Mouse (Mus musculus) hindbrain, embryonic 16.5 days (tissue): ENCODE results near the gene Cib4. TPM values are rescaled to one million over a fixed set of nuclear protein-coding genes. Genes with fewer than 3 reads are reported as not detected.

Source experiments
- ATAC-seq: fragments of 200-750 bp; cut with Nextera tagmentation; 2 replicates; pipeline ENCODE4 v1.8.0; 2017; ENCODE audit warnings: moderate TSS enrichment, moderate library complexity
- H3K27ac ChIP-seq: fragments of 300-500 bp; sonication (generic); 2 replicates; pipeline ENCODE4 v1.5.1; 2014; ENCODE audit warnings: low read depth, mild to moderate bottlenecking, control low read depth, low read length, moderate library complexity
- H3K27me3 ChIP-seq: fragments of 300-500 bp; sonication (generic); replicated peaks from 2 replicates; pipeline ENCODE4 v1.6.1; 2014; ENCODE audit warnings: low read length; ENCODE audit not compliant: control insufficient read depth, insufficient read depth
- H3K36me3 ChIP-seq: fragments of 300-500 bp; sonication (generic); 2 replicates; pipeline ENCODE4 v1.6.1; 2014; ENCODE audit warnings: mild to moderate bottlenecking, low read length, moderate library complexity, mixed read lengths; ENCODE audit not compliant: control insufficient read depth, insufficient read depth
- H3K4me1 ChIP-seq: fragments of 300-500 bp; sonication (generic); 2 replicates; pipeline ENCODE4 v1.6.1; 2014; ENCODE audit warnings: low read depth, low read length; ENCODE audit not compliant: control insufficient read depth, insufficient read depth
- H3K4me2 ChIP-seq: fragments of 300-500 bp; sonication (generic); 2 replicates; pipeline ENCODE4 v1.6.1; 2014; ENCODE audit warnings: mild to moderate bottlenecking, low read length, control low read depth, moderate library complexity
- H3K4me3 ChIP-seq: fragments of 300-500 bp; sonication (generic); 2 replicates; pipeline ENCODE4 v1.5.1; 2014; ENCODE audit warnings: mild to moderate bottlenecking, low read length, control low read depth, moderate library complexity
- H3K9ac ChIP-seq: fragments of 300-500 bp; sonication (generic); 2 replicates; pipeline ENCODE4 v1.6.1; 2014; ENCODE audit warnings: low read depth, mild to moderate bottlenecking, control low read depth, low read length, moderate library complexity
- H3K9me3 ChIP-seq: fragments of 300-500 bp; sonication (generic); 2 replicates; pipeline ENCODE4 v1.6.1; 2014; ENCODE audit warnings: mild to moderate bottlenecking, low read length, moderate library complexity; ENCODE audit not compliant: control insufficient read depth
- WGBS: fragments of 180-500 bp; shearing (Covaris S2); extraction: QIAGEN DNeasy Blood & Tissue Kit; methylation state at CpG from one replicate; pipeline ENCODE4 v1.1.7; 2014; 5-methylcytosine and 5-hydroxymethylcytosine counted together
- polyA plus RNA-seq: library from polyadenylated mRNA; unstranded; fragments of >200 nt; fragmentation: Nextera tagmentation; extraction: Ambion mirVana; gene quantifications from 2 replicates; pipeline ENCODE4 v1.2.1, GENCODE M21; 2015

The Cib4 gene
- polyA plus RNA-seq, 1 experiment from 2014 or later = not detected

DNA sequence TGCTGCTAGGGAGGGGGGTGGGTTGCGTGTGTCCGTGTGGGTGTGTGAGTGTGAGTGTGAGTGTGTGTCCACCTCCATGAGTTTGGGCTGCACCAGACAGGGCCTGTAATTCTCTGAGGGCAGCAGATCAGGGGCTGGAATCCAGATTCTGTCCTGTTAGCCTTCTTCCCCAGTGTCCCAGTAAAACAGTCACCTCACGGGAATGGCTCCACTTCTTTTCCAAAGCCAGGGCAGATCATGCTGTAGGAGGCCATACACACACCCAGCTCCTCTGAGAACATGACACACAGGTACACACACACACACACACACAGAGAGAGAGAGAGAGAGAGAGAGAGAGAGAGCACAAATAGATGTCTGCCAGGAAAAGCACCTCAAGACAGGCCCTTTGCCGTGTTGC, 43.4 kb upstream of the Cib4 start:
- no peaks in the 10 kb centered on the region for H3K9me3 ChIP-seq
- H3K4me2 ChIP-seq = peak overlapping the region; percentile 88
- 39% methylated on average over 4 of the region's 4 CpGs for WGBS
- peak overlapping the region; percentile 73 for H3K4me3 ChIP-seq
- ATAC-seq = no peak
- H3K9ac ChIP-seq = peak overlapping the region; percentile 89
- no peaks in the 10 kb centered on the region for H3K36me3 ChIP-seq
- H3K27me3 ChIP-seq = no peaks in the 10 kb centered on the region
- H3K27ac ChIP-seq = no peak overlapping the region
- H3K4me1 ChIP-seq = peaks cover 37% of the 10 kb centered on the region

DNA sequence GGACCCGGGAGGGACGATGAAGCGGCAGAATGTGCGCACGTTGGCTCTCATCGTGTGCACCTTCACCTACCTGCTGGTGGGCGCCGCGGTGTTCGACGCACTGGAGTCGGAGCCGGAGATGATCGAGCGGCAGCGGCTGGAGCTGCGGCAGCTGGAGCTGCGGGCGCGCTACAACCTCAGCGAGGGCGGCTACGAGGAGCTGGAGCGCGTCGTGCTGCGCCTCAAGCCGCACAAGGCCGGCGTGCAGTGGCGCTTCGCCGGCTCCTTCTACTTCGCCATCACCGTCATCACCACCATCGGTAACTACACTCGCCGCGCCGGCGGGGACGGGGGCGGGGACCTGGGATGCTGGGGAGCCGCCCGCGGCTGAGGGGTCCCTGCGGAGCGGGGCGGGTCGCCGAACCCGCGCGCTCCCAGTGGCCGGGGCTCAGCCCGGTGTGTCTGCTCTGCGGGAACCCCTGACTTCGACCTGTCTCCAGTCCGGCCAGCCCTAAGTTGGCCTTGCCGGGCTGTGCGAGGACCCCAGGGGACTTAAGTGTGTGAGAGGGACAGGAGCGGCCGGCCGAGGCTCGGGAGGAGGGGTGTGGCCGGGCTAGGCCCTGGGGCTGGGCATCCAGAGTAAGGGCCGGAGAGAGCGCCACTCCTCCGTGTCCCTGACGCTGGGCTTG, 42.8 kb upstream of the Cib4 start:
- no peaks in the 10 kb centered on the region for H3K9me3 ChIP-seq
- peaks cover 31% of the 10 kb centered on the region for H3K4me1 ChIP-seq
- peak; percentile 67 for ATAC-seq
- H3K36me3 ChIP-seq = no peaks in the 10 kb centered on the region
- H3K4me2 ChIP-seq = peak overlapping the region; percentile 88
- peak overlapping the region; percentile 83 for H3K27ac ChIP-seq
- peak overlapping the region; percentile 89 for H3K9ac ChIP-seq
- no peaks in the 10 kb centered on the region for H3K27me3 ChIP-seq
- H3K4me3 ChIP-seq = peak overlapping the region; percentile 73
- under 1% methylated on average over 58 of the region's 70 CpGs for WGBS

- Histone ChIP-seq H3K36me3 (no peaks in the 10 kb centered on the region), H3K27me3 (no peaks in the 10 kb centered on the region), H3K27ac (peak within 1 kb of the TSS; percentile 83), H3K4me1 (peaks cover 28% of the 10 kb centered on the region), H3K4me2 (peak within 1 kb of the TSS; percentile 88), H3K9me3 (no peaks in the 10 kb centered on the region), H3K4me3 (peak within 1 kb of the TSS; percentile 73), H3K9ac (peak within 1 kb of the TSS; percentile 89)
- ATAC-seq = peak; percentile 78
- 0% methylated on average over 10 of the region's 54 CpGs for WGBS
Observed at GRCm38 (mm10) chr5:30587681-30588300, 42.2 kb upstream of the Cib4 start, which contains the start of gene Kcnk3. Gene Kcnk3, plus strand, starts transcription at chr5:30588170.

DNA sequence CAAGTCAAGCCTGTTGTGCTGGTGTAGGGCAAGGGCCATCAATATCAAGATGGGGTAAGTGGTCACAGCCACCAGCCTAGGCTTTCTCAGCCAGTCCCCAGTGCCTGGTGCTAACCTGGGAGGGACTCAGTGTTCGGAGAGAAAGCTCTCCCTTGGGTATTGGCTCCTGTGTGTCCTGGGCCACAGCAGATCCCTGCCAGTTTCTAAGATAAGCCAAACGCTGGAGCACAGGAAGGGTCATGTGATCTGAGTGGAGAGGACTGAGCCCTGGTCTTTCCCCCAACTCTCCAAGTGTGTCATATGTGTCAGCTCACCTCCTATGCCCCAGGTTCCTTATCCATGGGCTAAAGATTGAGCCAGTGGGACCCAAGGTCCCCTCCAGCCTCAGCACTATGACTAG, 41.5 kb upstream of the Cib4 start:
- Histone ChIP-seq H3K4me1 (peaks cover 28% of the 10 kb centered on the region), H3K27ac (peak overlapping the region; percentile 83; the same call in 1 of the 2 replicates), H3K27me3 (no peaks in the 10 kb centered on the region), H3K4me3 (peak overlapping the region; percentile 73), H3K36me3 (no peaks in the 10 kb centered on the region), H3K4me2 (peak overlapping the region; percentile 88), H3K9me3 (no peaks in the 10 kb centered on the region), H3K9ac (no peak overlapping the region)
- peak; percentile 9; the same call in 1 of the 2 replicates for ATAC-seq
- 27% methylated on average over 2 of the region's 2 CpGs for WGBS

GRCm38 (mm10) chr5:30586616-30587015, 41.0 kb upstream of the Cib4 start:
- 74% methylated on average over 3 of the region's 3 CpGs for WGBS
- ATAC-seq = no peak
- Histone ChIP-seq H3K4me1 (peaks cover 27% of the 10 kb centered on the region), H3K27me3 (no peaks in the 10 kb centered on the region), H3K4me3 (no peak overlapping the region), H3K9ac (no peak overlapping the region), H3K36me3 (no peaks in the 10 kb centered on the region), H3K27ac (no peak overlapping the region), H3K4me2 (no peak overlapping the region), H3K9me3 (no peaks in the 10 kb centered on the region)

GRCm38 (mm10) chr5:30582017-30582416, 36.4 kb upstream of the Cib4 start:
- 90% methylated on average over 5 of the region's 5 CpGs for whole genome bisulfite sequencing
- Histone ChIP-seq H3K9ac (no peak overlapping the region), H3K36me3 (no peaks in the 10 kb centered on the region), H3K4me2 (no peak overlapping the region), H3K4me1 (peaks cover 5% of the 10 kb centered on the region), H3K4me3 (no peak overlapping the region), H3K9me3 (no peaks in the 10 kb centered on the region), H3K27ac (no peak overlapping the region), H3K27me3 (no peaks in the 10 kb centered on the region)
- no peak for ATAC-seq

GRCm38 (mm10) chr5:30580725-30581124, 35.1 kb upstream of the Cib4 start:
- H3K9me3 ChIP-seq = no peaks in the 10 kb centered on the region
- no peaks in the 10 kb centered on the region for H3K36me3 ChIP-seq
- no peak overlapping the region for H3K27ac ChIP-seq
- no peak overlapping the region for H3K4me3 ChIP-seq
- H3K4me2 ChIP-seq = no peak overlapping the region
- no peak overlapping the region for H3K9ac ChIP-seq
- no peak for ATAC-seq
- no peaks in the 10 kb centered on the region for H3K27me3 ChIP-seq
- WGBS = 61% methylated on average over 6 of the region's 6 CpGs
- peaks cover 4% of the 10 kb centered on the region for H3K4me1 ChIP-seq

DNA sequence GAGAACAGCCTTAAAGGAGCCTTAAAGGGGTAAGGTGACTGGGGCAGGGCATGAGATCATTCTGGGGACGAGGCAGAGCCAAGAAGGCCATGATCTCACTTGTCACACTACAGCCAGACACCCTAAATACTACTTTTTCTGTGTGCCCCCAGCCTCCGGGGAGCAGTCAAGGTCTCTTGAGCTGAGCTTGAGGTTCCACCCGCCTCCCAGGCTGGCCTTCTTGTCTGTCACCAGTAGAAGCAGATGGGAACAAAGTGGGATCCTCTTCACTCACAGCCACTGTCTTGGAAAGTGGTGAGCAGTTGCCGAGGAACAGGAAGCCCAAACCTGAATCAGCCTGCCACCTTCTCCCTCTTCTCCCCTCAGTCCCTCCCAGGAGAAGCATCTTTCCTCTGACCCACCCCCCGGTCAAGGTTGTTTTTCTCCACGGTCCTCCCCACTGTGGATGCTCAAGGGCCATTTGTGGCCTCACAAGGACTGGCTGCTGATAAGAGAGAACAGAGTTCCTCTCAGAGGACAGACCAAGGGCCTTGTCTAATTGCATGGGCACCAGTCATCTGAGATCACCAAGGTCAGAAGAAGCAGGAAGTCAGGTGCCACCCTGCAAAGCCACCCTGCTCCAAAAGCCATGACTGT, 32.9 kb upstream of the Cib4 start:
- Histone ChIP-seq H3K4me1 (peaks cover 4% of the 10 kb centered on the region), H3K27ac (no peak overlapping the region), H3K4me3 (no peak overlapping the region), H3K27me3 (no peaks in the 10 kb centered on the region), H3K4me2 (no peak overlapping the region), H3K9ac (no peak overlapping the region), H3K9me3 (no peaks in the 10 kb centered on the region), H3K36me3 (no peaks in the 10 kb centered on the region)
- no peak for ATAC-seq
- WGBS = 84% methylated on average over 6 of the region's 6 CpGs

DNA sequence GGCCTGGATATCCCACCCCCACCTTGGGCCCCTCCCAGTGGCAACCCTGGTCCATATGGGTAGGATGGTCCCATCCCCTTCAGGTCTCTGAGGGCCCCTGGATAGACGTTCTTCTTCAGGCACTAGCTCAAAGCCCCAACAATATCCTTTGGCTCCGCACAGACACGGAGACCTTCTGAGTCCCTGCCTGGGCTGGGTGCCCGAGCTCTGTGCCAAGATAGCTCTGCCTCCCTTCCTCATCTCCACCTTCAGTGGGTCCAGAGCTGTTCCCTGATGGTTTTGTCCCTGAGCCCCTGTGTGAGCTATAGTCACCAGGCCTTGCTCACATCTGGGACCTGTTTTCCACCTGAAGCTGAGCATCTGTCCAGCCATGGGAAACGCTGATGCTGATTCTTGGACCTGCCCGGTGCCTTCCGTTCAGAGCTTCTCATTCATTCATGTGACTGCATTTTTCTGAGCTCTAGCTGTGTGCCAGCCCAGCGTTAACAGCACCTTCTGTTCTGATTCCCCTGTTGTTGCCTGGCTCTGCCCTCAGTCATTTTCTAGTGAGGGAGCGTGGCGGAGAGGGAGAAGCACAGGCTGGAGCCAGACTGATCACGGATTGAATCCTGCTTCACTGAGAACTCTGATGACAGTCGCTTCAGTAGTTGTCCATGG, 32.1 kb upstream of the Cib4 start:
- Histone ChIP-seq H3K4me3 (no peak overlapping the region), H3K4me1 (peaks cover 4% of the 10 kb centered on the region), H3K27ac (no peak overlapping the region), H3K4me2 (no peak overlapping the region), H3K27me3 (no peaks in the 10 kb centered on the region), H3K9ac (no peak overlapping the region), H3K9me3 (no peaks in the 10 kb centered on the region), H3K36me3 (no peaks in the 10 kb centered on the region)
- WGBS = 70% methylated on average over 12 of the region's 12 CpGs
- ATAC-seq = peak; percentile 50; the same call in 1 of the 2 replicates
